Mouse (Mus musculus) bone marrow macrophage, adult 2 months (primary cell): Measurements from ENCODE around the gene BC025920. TPM values are rescaled to one million over a fixed set of nuclear protein-coding genes. Genes with fewer than 3 reads are reported as not detected.

Experiments
- H3K27ac ChIP-seq: 2 replicates; pipeline ENCODE4 v1.5.1; 2012; ENCODE audit warnings: low read depth, low read length; ENCODE audit not compliant: insufficient read depth
- H3K4me1 ChIP-seq: 2 replicates; pipeline ENCODE4 v1.6.1; 2012; ENCODE audit warnings: low read length; ENCODE audit not compliant: control insufficient read depth, insufficient read depth
- H3K4me3 ChIP-seq: 2 replicates; pipeline ENCODE4 v1.5.1; 2012; ENCODE audit warnings: mild to moderate bottlenecking, low read length, moderate library complexity; ENCODE audit not compliant: insufficient read depth
- CTCF ChIP-seq: IDR thresholded peaks from 2 replicates; pipeline ENCODE4 v1.5.1; 2012; ENCODE audit warnings: low read depth, mild to moderate bottlenecking, low read length, moderate library complexity
- POLR2A ChIP-seq: IDR thresholded peaks from 2 replicates; pipeline ENCODE4 v1.6.1; 2012; ENCODE audit warnings: mild to moderate bottlenecking, low read depth, low read length, borderline replicate concordance
- polyA plus RNA-seq: library from polyadenylated mRNA; stranded (reverse); fragments of >200 nt; gene quantifications from 2 replicates; pipeline ENCODE4 v1.2.4, GENCODE M21; 2012; ENCODE audit not compliant: missing spikeins, insufficient read depth, insufficient read length

Gene BC025920
- polyA plus RNA-seq, 1 experiment, result 0.78 TPM

DNA sequence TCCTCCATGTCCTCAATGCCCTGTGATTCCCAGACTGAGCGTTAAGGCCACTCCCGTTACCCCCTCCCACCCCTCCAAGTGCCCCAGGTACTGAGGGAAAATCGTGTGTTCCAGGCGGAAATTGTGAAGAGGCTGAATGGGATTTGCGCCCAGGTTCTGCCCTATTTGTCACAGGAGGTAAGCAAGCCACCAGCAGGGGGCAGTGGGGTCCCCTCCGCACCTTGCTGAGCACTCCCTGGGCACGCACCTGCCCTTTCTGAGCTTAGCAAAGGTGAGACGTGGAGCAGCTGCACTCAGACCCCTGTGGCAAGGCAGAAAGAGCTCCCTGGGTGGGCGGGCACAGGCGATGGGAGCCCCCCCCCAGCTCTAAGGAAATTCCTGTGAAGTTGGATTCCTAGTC lies 41.3 kb upstream of the BC025920 start:
- Histone ChIP-seq H3K4me1 (peaks cover 11% of the 10 kb centered on the region), H3K27ac (no peak overlapping the region), H3K4me3 (no peak overlapping the region)
- TF ChIP-seq CTCF (peak; percentile 60), POLR2A (no peak)

DNA sequence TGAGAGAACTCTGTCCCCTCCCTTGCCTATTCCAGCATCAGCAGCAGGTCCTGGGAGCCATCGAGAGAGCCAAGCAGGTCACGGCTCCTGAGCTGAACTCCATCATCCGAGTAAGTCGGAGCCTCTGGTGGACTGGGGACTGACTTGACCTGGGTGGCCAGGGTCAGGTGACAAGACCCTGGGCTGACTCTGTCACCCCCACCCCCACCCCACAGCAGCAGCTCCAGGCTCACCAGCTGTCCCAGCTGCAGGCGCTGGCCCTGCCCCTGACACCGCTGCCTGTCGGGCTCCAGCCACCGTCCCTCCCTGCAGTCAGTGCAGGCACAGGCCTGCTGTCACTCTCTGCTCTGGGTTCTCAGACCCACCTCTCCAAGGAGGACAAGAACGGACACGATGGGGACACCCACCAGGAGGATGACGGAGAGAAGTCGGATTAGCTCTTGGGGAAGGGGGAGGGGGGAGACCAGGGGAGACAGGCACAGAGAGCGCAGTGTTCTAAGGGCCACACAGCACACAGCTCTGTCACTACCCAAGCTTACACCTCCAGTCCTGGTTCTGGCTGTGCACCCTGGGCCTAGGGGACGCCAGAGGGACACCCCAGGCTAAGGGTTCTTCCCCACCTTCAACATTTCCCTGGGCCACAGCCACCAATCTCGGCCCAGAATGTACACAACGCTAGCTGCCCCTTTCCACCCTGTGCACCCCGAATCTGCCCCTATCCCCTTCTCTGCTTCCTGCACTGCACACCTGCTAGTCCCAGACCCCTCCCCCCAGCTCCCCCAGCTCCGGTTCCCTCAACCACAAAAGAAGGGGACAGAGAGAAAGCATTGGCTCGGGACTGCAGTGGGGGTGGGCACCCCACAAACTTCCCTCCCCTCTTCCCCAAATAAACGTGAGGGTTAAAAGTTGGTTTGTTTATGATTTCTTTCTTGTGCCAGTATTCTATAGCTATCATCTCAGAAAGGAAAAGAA lies 40.5 kb upstream of the BC025920 start:
- no peak overlapping the region for H3K27ac ChIP-seq
- H3K4me3 ChIP-seq, result no peak overlapping the region
- TF ChIP-seq POLR2A (no peak), CTCF (no peak)
- H3K4me1 ChIP-seq, result peaks cover 11% of the 10 kb centered on the region

DNA sequence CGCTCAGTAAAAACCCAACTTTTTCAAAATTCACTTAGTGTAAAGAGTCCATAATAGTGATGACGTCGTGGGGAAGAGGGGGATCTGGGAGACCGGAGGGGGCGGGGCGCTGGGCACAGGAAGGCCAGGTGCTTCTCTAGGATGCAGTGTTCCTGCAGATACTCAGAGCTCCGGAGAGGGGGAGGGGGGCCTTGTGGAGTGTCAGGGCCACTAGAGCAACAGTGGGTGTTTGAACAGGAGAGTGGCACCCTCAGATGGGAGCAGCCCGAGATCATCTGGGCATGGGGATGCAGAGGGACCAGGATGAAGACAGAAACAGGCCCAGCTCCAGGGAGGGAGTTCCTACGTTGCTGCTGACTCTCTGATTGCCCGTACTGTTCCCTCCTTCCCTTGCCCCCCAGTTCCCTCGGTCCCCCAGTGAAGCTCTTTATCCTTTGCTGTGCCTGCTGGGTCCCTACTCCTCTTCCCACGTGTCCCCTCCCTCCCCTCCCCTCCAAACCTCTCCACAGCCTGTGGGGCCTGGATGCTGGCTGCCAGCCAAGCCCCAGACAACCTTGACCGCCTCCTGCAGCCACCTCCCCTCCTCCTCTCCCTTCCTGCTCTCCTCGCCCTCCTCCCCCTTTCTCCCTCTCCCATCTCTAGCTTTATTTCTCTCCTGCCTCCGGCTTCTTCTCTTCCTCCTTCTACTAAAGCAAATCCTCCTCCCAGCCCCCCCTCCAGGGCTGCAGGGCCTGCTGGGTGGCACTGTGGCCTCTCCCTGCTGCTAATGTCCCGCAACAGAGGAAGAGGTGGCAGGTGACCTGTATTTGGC lies 37.5 kb upstream of the BC025920 start:
- Histone ChIP-seq H3K27ac (no peak overlapping the region), H3K4me3 (no peak overlapping the region), H3K4me1 (peaks cover 3% of the 10 kb centered on the region; the same call in 1 of the 2 replicates)
- TF ChIP-seq CTCF (no peak), POLR2A (no peak)

DNA sequence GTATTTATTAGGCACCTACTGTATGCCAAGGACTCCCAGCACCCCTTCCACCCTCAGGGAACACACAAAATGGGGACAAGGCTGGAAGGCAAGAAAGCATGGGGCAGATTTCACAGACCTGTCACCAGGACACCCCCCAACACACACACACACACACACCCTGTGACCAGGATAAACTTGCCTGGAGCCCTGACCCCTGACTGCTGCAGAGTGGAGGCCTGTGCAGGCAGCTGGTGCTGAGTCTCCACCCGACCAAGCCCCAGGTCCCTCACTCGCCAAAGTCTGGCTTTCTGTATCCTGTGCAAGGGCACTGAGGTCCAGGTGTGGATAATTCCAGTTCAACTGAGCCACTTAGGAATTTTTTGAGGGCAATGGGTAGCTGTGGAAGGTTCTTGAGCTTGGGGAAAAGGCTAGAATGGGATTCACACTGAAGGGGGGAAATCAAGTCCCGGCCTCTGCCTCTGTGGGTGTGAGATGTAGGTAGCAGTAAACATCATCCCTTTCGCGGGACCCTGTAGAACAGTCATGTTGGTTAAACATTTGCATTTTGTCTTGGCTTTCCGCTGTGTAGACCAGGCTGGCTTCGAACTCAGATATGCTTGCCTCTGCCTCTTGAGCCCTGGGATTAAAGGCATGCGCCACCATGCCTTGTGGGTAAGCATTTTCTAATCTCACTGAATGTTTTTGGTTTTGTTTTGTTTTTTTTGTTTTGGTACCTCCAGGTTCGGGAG lies 36.4 kb upstream of the BC025920 start:
- Histone ChIP-seq H3K4me3 (no peak overlapping the region), H3K27ac (no peak overlapping the region), H3K4me1 (peaks cover 3% of the 10 kb centered on the region; the same call in 1 of the 2 replicates)
- no peak for TF ChIP-seq POLR2A
- TF ChIP-seq CTCF, result no peak

DNA sequence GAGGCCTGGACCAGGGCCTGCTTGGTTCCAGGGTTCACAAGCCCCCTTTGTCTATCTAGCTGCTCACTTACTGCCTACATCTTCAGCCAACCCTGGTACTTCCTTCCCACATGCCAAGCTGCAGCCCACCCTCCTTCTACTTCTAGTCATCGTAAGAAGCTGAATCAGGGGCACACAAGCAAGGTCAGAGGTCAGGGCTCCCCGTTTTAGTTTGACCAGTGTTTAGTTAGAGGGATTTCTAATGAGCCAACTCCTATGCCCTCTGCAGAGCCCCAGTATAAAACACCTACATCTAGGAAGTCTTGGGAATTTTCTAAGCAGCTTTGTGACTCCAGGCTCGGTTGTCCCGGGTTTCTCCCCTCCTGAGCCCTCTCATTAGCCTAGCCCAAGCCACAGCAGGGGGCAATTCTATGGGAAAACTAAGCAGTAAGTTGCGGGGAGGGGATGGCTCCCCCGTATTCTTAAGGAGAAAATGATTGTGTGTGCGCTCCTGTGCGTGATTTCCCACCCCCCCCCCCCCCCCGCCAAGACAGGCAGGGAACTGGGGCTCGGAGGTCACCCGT lies 35.8 kb upstream of the BC025920 start:
- peak overlapping the region; percentile 77 for H3K4me3 ChIP-seq
- no peak overlapping the region for H3K27ac ChIP-seq
- peaks cover 5% of the 10 kb centered on the region; the same call in 1 of the 2 replicates for H3K4me1 ChIP-seq
- TF ChIP-seq POLR2A (no peak), CTCF (no peak)

DNA sequence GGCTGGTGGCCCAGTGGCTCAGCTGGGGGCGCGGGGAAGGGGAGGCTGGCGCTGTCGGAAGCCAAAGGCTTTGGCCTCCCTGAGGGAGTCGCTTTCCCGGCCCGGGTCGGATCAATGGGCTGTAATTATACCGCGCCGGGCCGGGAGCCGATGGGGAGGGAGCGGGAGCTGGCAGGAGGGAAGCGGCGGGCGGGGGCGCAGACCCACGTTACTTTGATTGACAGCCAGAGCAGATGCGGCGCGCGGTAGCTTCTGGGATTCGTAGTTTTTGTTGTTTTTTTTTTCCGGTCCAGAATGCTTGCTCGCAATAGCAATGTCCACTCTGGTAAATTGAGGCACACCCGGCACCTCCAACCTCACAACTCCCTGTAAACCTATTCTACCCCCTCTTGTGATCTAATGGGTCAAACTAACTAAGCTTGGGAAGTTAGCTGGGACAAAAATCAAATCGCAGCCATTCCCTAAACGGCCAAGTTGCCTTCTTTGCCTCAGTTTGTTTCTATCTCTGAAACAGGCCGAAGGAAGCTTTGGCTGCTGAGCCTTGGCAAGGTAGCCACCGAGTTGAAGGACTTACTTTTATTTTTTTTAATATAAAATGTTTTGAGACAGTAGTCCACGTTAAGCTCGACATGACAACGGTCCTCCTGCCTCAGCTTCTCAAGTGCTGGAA lies 35.1 kb upstream of the BC025920 start:
- peak overlapping the region; percentile 77 for H3K4me3 ChIP-seq
- H3K27ac ChIP-seq, result peak overlapping the region; percentile 66
- H3K4me1 ChIP-seq, result peaks cover 5% of the 10 kb centered on the region; the same call in 1 of the 2 replicates
- TF ChIP-seq POLR2A, result no peak
- no peak for TF ChIP-seq CTCF

DNA sequence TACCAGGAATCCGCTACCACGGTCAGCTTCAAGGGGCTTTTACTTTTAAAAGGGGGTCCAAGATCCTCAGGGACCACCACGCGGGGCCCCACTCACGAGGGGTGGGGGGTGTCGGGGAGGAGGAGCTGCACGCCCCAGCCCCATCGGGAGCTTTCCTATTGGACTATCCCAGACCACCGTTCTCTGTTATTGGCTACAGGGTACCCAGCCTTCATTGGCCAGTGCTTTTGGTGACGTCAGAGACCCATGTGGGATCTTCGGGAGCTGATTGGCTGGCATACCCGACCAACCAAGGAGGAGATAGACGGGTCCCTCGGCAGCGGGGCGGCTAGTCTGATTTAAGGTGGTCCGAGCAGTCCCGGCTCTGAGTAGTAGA lies 34.6 kb upstream of the BC025920 start:
- Histone ChIP-seq H3K27ac (peak overlapping the region; percentile 66), H3K4me3 (peak overlapping the region; percentile 77), H3K4me1 (peaks cover 5% of the 10 kb centered on the region; the same call in 1 of the 2 replicates)
- no peak for TF ChIP-seq CTCF
- no peak for TF ChIP-seq POLR2A

DNA sequence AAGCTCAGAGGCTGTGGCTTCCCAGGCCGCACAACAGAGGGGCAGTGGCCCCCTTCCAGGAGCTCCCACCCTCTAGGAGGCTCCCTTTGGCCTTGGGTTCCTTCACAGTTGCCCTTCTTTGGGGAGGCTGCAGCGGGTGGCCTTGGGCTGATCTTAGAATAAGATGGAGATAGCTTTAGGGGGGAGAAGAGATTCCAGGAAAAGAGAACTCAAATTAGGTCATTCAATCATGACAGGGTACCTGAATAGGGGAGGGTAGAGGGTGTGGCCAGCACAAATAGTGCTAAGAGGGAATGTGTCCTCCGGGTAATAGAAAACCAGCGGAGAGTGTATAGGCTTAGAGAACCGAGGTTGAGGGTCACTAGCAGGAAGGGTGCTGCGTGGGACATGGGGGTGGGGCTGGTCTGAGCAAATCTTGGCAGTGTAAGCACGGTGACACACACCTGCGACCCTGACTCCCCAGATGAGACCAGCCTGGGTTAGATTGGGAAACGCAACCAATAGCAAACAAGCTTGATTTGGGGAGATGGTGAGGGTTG lies 33.9 kb upstream of the BC025920 start:
- TF ChIP-seq POLR2A (no peak), CTCF (no peak)
- peaks cover 5% of the 10 kb centered on the region; the same call in 1 of the 2 replicates for H3K4me1 ChIP-seq
- peak overlapping the region; percentile 56 for H3K4me3 ChIP-seq
- no peak overlapping the region for H3K27ac ChIP-seq
